Mouse (Mus musculus) embryo, embryonic 11.5 days (tissue): ENCODE data around the gene Scarb1.

Source experiments
- DNase-seq: peaks from one replicate; pipeline ENCODE4 v3.0.0-alpha.2; 2012; ENCODE audit warnings: low read depth, low spot score

The Scarb1 gene

DNA sequence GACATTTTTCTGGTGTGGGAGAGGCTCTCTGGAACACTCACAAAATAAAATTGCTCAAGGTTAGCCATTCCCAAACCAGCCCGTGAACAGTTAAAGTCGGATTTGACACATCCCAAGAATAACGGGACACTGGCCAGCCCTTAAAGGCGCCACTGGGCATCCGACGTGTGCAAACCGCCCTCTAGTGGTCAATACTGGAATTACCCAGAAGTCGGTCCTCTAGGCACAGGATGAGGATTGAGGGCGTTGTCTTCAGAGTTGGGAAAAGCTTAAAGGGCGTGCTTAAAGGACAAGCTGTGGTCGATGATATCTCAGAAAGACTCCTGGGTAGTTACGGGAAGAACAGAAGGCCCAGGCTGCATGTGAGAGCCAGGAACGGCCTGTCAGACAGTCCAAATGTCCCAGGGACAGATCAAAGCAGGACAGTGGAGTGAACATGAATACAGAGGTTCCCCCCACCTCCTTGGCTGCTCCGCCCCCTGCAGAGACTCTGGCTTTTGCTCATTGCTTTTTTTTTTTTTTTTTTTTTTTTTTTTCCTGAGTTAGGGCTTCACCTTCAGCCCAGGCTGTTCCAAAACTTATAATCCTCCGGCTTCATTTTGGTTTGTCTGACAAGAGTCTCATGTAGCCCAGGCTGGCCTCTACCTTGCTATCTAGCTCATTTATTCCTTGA, 69.2 kb downstream of the Scarb1 start:
- peak; percentile 80 for DNase-seq

DNA sequence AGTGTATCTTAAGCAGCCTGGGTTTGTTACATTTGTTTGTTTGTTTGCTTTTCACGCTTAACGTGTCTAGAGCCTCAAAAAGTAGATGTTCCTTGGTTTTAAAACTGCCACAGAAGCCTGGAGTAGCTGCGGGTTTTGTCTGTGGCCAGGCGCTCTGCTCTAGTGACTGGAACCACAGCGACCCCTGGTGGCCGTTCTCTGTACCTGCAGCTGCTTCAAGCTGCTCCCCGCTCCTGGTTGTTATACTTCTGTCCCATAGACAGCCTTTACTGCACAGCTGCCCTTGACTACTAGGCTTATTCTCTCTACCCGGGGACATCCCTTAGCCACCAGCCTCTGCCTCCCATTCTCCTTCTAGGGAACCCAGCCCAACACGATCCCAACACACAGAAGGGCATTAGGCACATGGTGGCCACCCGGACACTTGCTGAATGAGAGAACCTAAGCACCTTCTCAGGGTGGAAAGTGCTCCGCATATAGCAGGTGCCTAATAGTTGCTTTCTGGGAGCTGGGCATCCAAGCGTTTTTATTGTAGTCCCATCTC, 70.2 kb downstream of the Scarb1 start:
- DNase-seq: peak; percentile 74

DNA sequence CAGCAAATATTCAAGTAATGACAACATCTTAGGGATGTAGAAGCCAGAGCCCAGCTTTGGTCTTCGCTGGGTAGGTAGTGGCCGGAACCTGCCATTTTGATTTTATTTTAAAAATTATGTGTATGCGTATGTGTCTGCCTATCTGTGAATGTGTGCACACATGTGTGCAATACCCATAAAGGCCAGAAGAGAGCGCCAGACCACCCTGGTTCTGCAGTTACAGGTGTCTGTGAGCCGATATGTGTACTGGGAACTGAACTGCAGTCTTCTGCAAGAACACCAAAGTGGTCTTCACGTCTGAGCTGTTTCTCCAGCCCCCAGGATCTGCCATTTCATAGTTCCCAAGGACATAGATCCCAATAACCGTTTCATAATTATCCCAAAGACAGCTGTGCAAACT, 71.1 kb downstream of the Scarb1 start:
- DNase-seq: no peak

DNA sequence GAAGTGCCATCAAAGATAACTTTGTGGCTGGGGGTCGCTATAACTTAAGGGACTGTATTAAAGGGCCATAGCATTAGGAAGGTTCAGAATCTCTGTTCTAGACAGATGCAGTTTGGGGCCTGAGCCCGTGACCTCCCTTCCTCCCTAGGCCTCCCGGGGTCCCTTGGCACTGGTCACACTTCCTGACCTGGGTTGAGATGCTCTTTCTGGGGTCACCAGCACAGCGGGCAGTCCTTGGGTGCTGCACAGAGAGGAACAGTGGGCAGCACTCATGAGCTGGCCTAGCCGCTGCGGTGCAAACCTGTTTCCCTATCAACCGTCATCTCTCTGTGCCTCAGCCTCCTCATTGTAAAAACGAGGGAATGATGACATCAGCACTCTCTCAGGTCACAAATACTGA, 71.5 kb downstream of the Scarb1 start:
- DNase-seq: no peak

- DNase-seq: no peak
These were observed 72.7 kb downstream of the Scarb1 start for GRCm38 (mm10) chr5:125268033-125268765.

DNA sequence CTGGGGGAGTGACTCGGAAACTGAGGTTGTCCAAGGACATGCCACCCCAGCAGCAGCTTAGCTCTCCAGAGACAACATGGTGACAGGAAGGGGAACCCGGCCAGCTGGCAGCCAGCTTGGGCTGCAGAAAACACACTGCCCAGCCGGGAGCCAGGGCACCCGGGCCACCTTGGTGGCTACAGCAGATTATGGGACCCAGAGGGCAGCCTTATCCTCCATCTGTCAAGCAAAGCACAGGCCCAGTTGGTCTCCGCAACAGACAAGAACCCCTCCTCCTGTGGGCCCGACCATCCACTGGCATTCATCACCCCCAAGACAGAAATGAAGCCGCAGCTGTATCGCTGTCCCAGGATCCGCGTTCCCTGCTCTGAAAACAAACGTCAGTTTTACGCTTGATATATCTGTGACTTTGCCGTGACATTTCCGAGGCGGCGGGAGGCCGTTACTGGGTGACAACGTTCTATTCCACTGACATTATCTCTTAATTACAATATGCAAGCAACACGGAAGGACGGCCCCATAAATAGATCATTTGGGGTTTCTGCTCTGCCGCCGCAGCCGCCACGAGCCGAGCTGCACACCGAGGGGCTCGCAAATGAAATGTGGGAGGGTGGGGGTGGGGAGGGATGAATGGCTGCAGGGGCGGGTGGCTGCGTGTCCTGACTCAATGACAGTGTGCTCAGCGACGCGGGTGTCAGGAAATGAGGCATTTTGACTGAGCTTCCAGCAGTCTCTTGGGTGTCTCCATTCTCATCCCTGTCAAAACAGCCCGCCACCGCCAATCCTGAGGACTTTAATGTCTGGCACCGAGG, 73.5 kb downstream of the Scarb1 start:
- no peak for DNase-seq

GRCm38 (mm10) chr5:125266128-125266527, 74.8 kb downstream of the Scarb1 start:
- DNase-seq: no peak

- DNase-seq: no peak
These were observed 76.2 kb downstream of the Scarb1 start for GRCm38 (mm10) chr5:125264700-125265099.

- no peak for DNase-seq
These were observed 78.3 kb downstream of the Scarb1 start for GRCm38 (mm10) chr5:125262578-125262977.

DNA sequence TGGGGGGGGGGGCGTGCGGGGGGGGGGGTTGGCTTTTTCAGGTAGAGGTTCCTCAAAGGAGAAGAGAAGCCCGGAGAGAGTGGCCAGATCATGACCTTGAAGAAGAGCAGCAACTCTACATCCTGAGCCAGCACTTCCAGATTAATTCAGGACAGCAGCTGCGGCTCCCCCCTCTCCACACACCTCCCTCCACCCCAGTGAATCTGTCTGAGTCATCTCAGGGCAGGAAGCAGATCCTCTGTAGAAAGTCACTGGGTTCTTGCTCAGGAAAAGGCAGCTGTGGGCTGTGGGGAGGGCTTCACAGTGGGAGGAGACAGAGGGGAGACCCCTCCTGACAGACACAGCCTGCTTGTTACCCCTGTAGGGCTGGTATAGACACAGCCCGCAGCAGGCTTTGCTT, 87.0 kb downstream of the Scarb1 start:
- no peak for DNase-seq

DNA sequence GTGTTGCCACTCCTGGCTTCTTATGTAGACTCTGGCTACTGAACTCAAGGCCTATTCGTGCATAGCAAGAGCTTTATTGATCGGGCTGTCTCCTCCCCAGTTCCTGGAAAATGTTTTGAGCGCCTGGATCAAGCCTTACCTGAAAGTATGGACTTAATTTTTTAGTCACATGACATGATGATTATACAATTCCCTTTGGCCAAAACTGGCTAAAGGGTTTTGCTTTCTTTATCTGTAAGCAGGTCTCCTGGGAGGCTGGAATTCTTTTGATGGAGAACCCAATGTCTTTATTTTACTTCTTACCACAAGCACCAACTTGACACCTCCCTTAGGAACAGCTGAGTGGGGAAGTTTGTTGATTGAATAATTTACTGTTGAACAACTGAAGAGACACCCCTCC, 87.4 kb downstream of the Scarb1 start:
- no peak for DNase-seq

DNA sequence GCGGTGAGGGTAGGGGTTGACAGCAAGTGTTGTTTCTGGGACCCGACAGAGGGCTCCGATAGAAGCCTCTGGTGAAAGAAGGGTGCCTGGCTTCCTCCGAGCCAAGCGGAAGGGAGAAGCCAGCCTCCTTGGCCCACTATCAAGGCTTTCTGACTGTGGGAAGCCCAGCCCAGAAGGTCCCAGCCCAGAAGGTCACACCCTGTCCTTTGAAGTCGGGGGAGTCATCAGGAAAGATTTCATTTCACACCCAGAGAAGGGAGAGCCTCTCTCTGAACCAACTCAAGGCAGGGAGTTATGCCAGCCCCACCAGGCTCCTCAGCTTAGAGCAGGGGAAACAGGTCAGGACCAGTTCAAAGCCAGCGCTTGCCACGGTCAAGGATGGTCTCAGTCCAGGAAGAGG, 88.2 kb downstream of the Scarb1 start:
- DNase-seq: no peak

DNA sequence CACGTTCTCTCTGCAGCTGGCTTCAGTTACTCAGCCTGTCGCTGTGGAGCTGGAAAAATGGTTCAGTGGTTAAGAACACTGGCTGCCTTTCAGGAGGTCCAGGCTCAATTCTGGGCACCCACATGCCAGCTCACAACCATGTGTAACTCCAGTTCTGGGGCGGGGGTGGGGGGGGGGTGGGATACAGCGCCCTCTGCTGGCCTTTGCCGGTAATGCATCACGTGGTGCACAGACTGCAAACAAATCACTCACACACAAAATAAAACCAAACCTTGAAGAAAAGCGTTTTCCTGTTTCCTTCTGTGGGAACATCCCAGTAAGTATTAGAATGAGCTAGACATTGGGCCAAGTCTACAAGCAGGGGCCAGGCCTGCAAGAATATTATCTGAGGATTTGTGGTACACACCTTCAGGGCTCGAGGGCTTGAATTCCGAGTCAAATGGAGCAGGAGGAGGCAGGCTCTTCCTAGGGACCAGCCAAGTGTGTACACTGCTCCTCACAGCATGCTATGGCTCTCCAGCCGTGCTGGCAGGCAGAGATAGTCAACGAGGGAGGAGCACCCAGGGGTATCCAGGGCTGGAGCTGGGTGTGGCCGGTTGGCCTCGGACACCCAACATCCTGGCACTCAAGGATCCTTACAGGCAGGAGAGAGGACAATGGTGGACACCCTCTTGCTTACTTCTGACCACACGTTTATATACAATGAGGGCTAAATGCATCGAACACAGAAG, 88.8 kb downstream of the Scarb1 start:
- DNase-seq: no peak

- no peak for DNase-seq
These were observed 91.7 kb downstream of the Scarb1 start for GRCm38 (mm10) chr5:125249187-125249586.

DNA sequence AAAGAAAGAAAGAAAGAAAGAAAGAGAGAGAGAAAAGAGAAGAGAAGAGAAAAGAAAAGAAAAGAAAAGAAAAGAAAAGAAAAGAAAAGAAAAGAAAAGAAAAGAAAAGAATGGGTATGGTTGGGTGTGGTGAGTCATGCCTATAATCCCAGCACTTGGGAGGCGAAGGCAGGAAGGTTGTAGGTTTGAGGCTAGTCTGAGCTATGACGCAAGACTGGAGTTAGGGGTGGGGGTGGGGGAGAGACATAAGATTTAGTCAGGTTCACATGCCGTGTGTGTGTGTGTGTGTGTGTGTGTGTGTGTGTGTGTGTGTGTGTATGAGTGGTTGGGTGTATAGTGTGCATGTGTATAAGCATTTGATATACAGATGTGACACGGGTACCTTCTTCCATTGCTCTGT, 94.2 kb downstream of the Scarb1 start:
- no peak for DNase-seq

- DNase-seq: peak; percentile 49
These were observed 95.3 kb downstream of the Scarb1 start for GRCm38 (mm10) chr5:125245534-125246151.

DNA sequence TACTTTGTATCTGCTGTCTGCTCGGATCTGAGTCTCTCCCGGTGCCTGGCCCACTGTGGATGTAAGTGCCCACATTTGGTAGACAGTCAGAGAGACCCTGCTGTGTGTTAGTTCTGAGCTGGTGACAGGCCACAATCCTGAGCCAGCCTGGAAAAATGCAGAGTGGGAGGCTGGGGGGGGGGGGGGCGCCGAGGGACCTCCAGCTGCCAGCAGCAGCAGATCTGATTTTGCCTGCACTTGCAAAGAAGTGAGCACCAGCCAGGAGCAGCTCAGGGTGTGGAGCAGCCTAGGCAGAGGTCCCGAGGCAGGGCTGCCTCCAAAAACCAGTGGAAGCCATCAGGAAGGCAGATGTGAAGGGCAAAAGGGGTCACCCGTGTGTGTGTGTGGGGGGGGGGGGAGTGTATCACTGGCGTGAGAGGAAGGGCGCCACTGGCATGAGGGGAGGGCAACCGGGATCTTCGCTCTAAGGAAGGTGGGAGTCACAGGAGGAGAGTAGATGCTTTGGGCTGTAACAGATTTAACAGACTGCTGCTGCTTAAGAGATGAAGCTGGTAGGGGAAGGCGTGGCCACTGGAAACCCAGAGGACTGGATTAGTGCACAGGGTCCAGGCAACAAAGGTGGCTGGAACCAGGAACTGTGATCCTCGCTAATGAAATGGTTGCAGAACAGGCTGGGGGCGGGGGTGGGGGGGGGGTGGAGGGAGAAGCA, 95.9 kb downstream of the Scarb1 start:
- DNase-seq: no peak

- DNase-seq: no peak
These were observed 97.0 kb downstream of the Scarb1 start for GRCm38 (mm10) chr5:125243928-125244327.

DNA sequence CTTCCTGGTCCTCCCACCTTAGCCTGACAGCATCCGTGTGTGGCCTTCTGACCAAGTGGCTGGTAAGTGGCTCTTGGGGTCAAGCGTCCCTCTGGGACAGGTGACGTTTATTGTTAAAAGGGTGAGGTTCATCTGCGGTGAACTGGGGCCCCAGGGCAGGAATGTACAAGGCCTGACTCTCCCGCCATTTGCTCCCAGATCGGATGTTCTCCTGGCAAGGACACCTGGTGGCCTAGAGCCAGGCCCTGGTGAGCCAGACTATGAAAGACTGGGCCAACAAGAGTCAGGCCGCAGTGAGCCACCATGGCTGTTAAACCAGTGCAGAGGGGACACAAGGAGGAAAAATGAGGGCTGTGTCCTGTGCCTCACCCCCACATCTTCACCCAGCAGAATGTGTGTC, 98.8 kb downstream of the Scarb1 start:
- DNase-seq: no peak

DNA sequence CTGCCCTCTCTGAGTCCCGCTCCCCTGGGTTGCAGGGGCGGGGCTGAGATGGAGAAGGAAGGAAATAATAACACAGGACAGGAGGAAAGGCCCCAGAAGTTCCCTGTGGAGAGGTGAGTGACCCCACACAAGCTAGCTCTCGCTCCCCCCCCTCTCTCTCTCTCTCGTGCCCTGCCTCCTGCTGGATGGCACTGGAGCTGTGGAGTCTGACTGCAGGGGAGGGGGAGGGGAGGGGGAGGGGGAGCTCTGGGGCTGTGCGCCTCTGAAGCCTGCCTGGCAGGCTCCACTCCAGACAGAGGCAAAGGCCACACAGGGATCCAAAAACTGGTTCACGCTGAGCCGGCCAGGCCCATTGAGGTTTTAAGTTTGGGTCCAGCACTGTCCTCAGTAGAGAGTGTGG, 99.3 kb downstream of the Scarb1 start:
- no peak for DNase-seq
